Mouse (Mus musculus) forebrain, embryonic 10.5 days (tissue): ENCODE data around the gene Sec61g. TPM values are rescaled to one million over a fixed set of nuclear protein-coding genes. Genes with fewer than 3 reads are reported as not detected.
"Not testable (repeated sequence)": the region's sequence is repeated elsewhere in the genome, so short reads cannot be mapped to it uniquely, and the experiment has no call there.

Experiments used
- DNase-seq: peaks from one replicate; pipeline ENCODE4 v3.0.0-alpha.2; 2017; ENCODE audit warnings: low spot score; ENCODE audit errors: extremely low spot score
- H3K27ac ChIP-seq: fragments of 300-500 bp; sonication (generic); 2 replicates; pipeline ENCODE4 v1.5.1; 2016; ENCODE audit warnings: mild to moderate bottlenecking
- H3K27me3 ChIP-seq: fragments of 300-500 bp; sonication (generic); 2 replicates; pipeline ENCODE4 v1.6.1; 2016; ENCODE audit warnings: mild to moderate bottlenecking; ENCODE audit not compliant: poor library complexity, severe bottlenecking
- H3K36me3 ChIP-seq: fragments of 300-500 bp; sonication (generic); replicated peaks from 2 replicates; pipeline ENCODE4 v1.6.1; 2016; ENCODE audit warnings: mild to moderate bottlenecking, moderate library complexity
- H3K4me1 ChIP-seq: fragments of 300-500 bp; sonication (generic); 2 replicates; pipeline ENCODE4 v1.6.1; 2016
- H3K4me3 ChIP-seq: fragments of 300-500 bp; sonication (generic); 2 replicates; pipeline ENCODE4 v1.5.1; 2016; ENCODE audit warnings: mild to moderate bottlenecking, moderate library complexity
- H3K9me3 ChIP-seq: fragments of 300-500 bp; sonication (generic); 2 replicates; pipeline ENCODE4 v1.6.1; 2016; ENCODE audit warnings: mild to moderate bottlenecking, moderate library complexity
- WGBS: fragments of 180-500 bp; shearing (Covaris S2); methylation state at CpG from one replicate; pipeline ENCODE4 v1.1.7; 2016; 5-methylcytosine and 5-hydroxymethylcytosine counted together
- polyA plus RNA-seq: library from polyadenylated mRNA; unstranded; fragments of >200 nt; fragmentation: Nextera tagmentation; extraction: Ambion mirVana; gene quantifications from 2 replicates; pipeline ENCODE4 v1.2.1, GENCODE M21; 2016

Sec61g gene
- polyA plus RNA-seq, 1 experiment from 2014 or later: 46.1 TPM

DNA sequence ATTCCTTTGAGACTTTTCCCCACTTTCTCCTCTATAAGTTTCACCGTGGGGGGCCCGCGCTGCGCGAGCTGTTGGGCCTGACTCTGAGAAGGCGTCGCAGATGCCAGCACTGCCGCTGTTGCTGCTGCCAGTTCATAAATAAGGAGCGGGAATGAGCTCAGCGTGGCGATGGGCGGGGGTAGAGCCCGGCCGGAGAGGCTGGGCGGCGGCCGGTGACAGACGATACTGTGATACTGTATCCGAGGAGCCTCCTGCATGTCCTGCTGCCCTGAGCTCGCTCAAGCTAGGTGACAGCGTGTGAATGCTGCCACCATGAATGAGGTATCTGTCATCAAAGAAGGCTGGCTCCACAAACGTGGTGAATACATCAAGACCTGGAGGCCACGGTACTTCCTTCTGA lies 5.9 kb upstream of the Sec61g start:
- WGBS: 70% methylated on average over 23 of the region's 23 CpGs
- not testable (repeated sequence) for H3K9me3 ChIP-seq

GRCm38 (mm10) chr11:16507385-16508051 lies 766 bp downstream of the Sec61g start:
- whole genome bisulfite sequencing: 6% methylated on average over 26 of the region's 26 CpGs

More for the DNA sequence above, 5.9 kb upstream of the Sec61g start:
- DNase-seq, H3K4me3 ChIP-seq, H3K27ac ChIP-seq, H3K36me3 ChIP-seq, H3K4me1 ChIP-seq, H3K27me3 ChIP-seq: not testable (repeated sequence)

DNA sequence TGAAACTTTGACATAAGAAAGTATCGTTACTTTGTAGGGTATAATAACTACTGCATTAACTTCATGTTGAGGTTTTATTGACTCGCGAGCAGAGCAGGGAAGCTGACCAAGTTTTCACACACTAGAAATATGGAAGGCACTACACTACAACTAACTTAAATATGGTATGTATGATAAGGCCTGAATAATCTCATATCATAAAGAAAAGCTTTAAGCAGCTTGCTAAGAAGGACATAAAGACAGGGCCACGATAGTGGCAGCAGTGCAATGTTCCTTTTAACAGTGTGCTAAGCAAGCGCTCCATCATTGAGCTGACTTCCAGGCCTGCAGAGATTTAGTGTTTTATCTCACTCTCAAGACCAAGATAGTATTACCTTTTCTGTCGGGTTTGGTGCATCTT lies 2.3 kb downstream of the Sec61g start:
- Histone ChIP-seq H3K36me3 (peaks cover 53% of the 10 kb centered on the region), H3K27me3 (no peaks in the 10 kb centered on the region), H3K4me3 (no peak overlapping the region), H3K9me3 (no peaks in the 10 kb centered on the region), H3K4me1 (peaks cover 15% of the 10 kb centered on the region), H3K27ac (no peak overlapping the region)
- DNase-seq: no peak
- WGBS: 94% methylated on average over 6 of the region's 6 CpGs

More at GRCm38 (mm10) chr11:16507385-16508051, 766 bp downstream of the Sec61g start:
- H3K4me3 ChIP-seq: peak overlapping the region; percentile 85
- peaks cover 40% of the 10 kb centered on the region for H3K36me3 ChIP-seq
- H3K27me3 ChIP-seq: no peaks in the 10 kb centered on the region
- no peak for DNase-seq
- peaks cover 15% of the 10 kb centered on the region for H3K4me1 ChIP-seq
- no peaks in the 10 kb centered on the region for H3K9me3 ChIP-seq
- H3K27ac ChIP-seq: peak overlapping the region; percentile 96

DNA sequence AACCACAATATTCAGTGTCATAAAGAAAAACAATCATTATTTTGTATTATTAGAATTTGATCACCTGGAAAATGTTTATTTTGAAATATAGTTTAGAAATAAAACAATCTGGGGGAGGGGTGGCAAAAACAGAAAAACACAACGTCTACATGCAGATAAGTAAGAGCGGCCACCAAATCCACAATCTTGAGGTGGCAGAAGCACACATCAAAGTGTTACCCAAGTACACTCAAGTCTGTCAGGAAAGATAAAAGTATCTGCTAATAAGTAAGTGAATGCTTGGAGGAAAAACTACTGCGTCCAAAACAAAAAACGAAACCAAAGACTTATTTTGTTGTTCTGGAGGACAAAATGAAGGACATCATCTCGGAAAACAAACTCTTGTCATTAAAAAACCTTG lies 5.1 kb downstream of the Sec61g start:
- Histone ChIP-seq H3K27me3 (no peaks in the 10 kb centered on the region), H3K4me1 (peaks cover 9% of the 10 kb centered on the region), H3K9me3 (no peaks in the 10 kb centered on the region), H3K27ac (no peak overlapping the region), H3K36me3 (peaks cover 73% of the 10 kb centered on the region), H3K4me3 (no peak overlapping the region)
- WGBS: 89% methylated on average over 5 of the region's 5 CpGs
- no peak for DNase-seq

DNA sequence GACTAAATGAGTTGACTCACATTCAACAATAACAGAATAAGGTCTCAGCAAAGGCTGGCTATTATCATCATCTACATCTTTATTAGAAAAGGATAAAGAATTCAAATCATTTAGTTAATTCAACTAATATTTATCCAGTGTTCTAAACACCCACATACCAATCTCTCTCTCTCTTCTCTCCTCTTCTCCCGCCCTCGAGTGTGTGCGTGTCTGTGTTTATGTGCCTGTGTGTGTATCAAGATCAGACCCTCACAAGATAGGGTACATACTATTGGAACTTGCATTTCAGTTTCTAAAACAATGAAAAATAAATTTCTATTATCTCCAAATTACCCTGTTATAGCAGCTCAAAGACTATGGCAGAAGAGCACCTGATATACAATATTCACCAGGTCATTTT lies 5.5 kb downstream of the Sec61g start:
- Histone ChIP-seq H3K27ac (no peak overlapping the region), H3K4me3 (no peak overlapping the region), H3K9me3 (no peaks in the 10 kb centered on the region), H3K27me3 (no peaks in the 10 kb centered on the region), H3K4me1 (peaks cover 9% of the 10 kb centered on the region), H3K36me3 (peaks cover 73% of the 10 kb centered on the region)
- WGBS: 88% methylated on average over 3 of the region's 3 CpGs
- DNase-seq: no peak

GRCm38 (mm10) chr11:16498756-16499680 lies 9.3 kb downstream of the Sec61g start:
- WGBS: 30% methylated on average over 1 of the region's 1 CpGs
- H3K36me3 ChIP-seq: peaks cover 48% of the 10 kb centered on the region
- H3K4me3 ChIP-seq: no peak overlapping the region
- H3K9me3 ChIP-seq: no peaks in the 10 kb centered on the region
- H3K4me1 ChIP-seq: no peaks in the 10 kb centered on the region; the same call in 1 of the 2 replicates
- no peak overlapping the region for H3K27ac ChIP-seq
- H3K27me3 ChIP-seq: no peaks in the 10 kb centered on the region
- no peak for DNase-seq

Other genes starting within 250 kb of the Sec61g start
- 2.2 and 2.6 TPM in 2 replicates for gene Egfr, start 243.7 kb upstream of the Sec61g start, polyA plus RNA-seq